Mouse (Mus musculus): Measurements from ENCODE around the gene H2al2a.
"Not testable (repeated sequence)": the region's sequence is repeated elsewhere in the genome, so short reads cannot be mapped to it uniquely, and the experiment has no call there.

H2al2a gene

GRCm38 (mm10) chr2:17977645-17978044 is 19.1 kb downstream of the H2al2a start:
- DNase-seq (ENCODE audit: low read depth, low spot score), result not testable (repeated sequence)

DNA sequence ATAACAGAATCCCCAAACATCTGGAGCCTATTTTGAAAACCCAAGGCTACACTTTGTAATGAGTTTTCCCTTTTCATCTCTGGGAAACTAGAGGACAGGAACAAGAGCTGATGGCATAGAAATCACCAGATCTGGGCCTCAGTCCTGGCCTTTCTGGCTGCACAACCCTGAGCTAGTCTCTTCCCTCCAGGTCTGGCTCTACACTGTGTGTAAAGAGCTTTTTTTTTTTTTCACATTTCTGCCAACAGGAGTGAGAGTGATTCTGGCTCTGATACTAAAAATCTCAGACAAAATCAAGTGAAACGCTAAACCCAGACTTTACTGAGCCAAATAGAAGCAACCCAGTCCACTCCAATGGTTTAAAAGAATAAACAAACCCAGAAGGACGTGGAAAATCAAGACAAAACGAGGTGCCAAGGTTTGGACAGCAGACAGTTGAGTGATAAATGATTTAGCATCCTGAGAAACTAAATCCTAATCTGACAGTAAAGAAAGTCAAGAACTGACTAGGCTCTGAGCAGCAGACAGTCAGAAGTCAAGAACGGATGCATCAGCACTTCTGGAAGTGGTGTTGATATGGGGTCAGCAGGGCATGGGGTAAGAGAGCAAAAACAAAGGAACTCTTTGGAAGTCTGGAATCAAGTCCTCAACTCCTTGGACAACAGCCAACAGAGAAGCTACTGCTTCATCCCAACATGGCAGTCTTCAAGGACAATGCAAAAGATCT is 21.0 kb downstream of the H2al2a start:
- DNase-seq (ENCODE audit: low read depth, low spot score), result no peak

- DNase-seq (ENCODE audit: low read depth, low spot score), result no peak
These were observed 22.8 kb downstream of the H2al2a start for GRCm38 (mm10) chr2:17973868-17974440.

DNA sequence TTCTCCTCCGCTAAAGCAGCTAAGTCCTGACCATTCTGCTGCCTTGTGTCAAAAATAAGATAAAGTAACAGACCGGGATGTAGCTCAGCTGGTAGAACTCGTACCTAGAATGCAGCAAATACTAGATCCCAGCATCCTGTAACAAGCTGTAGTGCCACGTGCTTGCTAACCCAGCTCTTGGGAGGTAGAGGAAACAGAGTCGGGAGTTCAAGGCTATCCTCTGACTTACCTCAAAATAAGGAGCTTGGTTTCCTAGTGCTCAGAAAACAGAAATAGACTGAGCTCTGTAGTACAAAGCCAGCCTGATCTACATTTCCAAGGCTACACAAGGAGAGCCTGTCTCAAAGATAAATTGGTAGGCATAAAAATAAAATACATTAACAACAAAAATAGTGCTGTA is 23.5 kb downstream of the H2al2a start:
- DNase-seq (ENCODE audit: low read depth, low spot score), result no peak

GRCm38 (mm10) chr2:17972843-17973242 is 23.9 kb downstream of the H2al2a start:
- no peak for DNase-seq (ENCODE audit: low read depth, low spot score)

DNA sequence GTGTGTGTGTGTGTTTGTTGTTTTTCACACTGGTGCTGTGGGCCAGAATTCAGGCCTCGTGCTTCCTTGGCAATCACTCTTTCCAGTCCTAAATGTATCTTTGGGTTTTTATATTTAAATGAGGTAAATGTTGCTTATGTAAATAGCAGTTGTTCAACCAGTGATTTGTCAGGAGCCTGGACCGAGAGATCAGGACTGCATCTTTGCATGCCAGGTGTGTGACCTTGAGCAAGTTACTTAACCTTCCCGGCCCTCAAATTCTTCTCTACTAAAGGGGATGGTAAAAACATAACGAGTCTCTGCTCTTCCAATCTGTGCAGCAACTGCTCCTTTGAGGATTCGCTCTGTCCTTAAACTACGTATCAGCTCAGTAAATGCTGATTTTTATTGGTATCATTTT is 25.4 kb downstream of the H2al2a start:
- no peak for DNase-seq (ENCODE audit: low read depth, low spot score)

- DNase-seq (ENCODE audit: low read depth, low spot score), result no peak
These were observed 26.1 kb downstream of the H2al2a start for GRCm38 (mm10) chr2:17970662-17971061.

DNA sequence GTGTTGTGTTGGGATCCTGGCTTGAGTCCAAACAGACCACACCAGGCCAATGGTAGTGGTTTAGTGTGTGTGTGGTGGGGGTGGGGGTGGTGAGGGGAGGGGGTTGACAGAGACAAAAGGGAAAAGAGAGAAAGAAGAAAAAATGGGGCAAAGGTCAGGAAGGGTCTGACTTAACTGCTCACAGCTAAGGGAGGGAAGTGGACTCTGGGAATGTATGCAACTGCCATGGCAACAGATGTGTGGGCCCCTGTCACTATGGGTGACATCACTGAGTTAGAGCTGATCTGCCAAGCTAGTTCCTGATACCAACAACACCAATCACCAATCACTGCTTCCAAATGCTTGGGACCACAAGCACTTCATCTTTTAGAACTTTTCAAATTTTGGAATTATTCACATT is 26.6 kb downstream of the H2al2a start:
- DNase-seq (ENCODE audit: low read depth, low spot score), result no peak

DNA sequence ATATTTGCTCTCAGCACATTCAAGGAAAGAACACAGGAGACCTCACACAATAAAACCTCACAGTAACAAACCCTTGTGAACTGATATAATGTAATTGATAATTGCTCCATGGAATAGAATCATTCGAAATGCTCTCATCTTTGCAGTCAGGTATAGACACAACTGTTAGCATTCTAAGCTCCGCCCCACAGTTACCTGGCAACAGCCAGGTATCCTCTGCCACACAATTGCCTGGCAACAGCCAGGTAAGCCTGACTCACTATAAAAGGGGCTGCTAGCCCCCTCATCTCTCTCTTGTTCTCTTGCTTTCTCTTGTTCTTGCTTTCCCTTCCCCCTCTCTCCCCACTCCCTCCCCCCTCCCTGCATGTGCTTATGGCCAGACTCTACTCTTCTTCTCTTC is 28.2 kb downstream of the H2al2a start:
- DNase-seq (ENCODE audit: low read depth, low spot score), result no peak

GRCm38 (mm10) chr2:17968037-17968436 is 28.7 kb downstream of the H2al2a start:
- DNase-seq (ENCODE audit: low read depth, low spot score), result not testable (repeated sequence)

GRCm38 (mm10) chr2:17959501-17959900 is 37.3 kb downstream of the H2al2a start:
- DNase-seq (ENCODE audit: low read depth, low spot score), result no peak

DNA sequence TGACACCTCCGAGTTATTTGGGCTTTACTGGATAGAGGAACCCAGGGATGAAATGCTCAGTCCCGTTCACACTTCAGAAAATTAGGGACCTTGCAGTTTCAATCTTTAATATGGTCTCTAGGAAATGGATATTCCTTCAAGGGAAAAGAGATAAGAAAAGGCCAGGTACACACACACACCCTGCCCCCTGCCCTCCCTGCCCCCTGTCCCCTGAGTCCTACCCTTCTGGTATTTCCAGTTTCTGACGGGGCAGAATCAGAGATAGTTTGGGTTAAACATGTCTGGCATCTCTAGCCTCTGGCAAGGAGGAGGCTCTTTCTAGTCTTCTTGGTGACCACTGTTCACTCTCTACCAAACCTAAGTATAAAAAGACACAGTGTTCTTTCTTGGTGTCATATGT is 49.9 kb downstream of the H2al2a start:
- DNase-seq (ENCODE audit: low read depth, low spot score), result no peak
